19 mouse cellular contexts compared by ENCODE assay signal in the genomic region with DNA sequence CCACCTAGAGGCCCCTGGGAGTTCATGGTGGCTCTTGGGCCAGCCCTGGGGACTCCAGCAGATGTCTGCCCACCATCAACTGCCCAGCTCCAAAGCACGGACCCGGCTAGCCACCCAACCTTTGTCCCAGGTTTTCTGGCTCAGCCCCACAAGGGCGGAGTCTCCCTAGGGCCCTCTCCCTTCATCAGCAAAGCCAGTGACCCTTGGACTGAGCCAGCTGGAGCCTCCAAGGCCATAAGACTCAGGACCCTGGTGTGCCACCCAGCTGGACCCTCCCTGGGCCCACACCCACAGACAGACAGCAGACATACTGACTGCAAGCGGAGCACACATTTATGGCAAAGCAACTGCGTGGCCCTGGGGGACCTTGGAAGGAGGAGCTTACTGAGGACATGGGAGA. TPM values are rescaled to one million over a fixed set of nuclear protein-coding genes. Genes with fewer than 3 reads are reported as not detected.
A peak's percentile ranks its signal among the peaks of the same experiment; 100 is the strongest.
DNase-seq lines count a peak whose midpoint lies in the region; ATAC-seq and TF ChIP-seq lines count a peak whose summit lies in the region.
"Had no signal": no experiment of that assay in that cellular context is flagged by ENCODE, and none has a peak within 500 bp of the region (broad histone marks: within the 10 kb centered on the region; RNA-seq: fewer than 3 reads in every experiment).

No protein-coding gene starts in this region.

- no peak overlapping the region for H3K9ac ChIP-seq in liver, embryonic 11.5 days (ENCODE audit: low read depth, low read length)
- no peak overlapping the region for H3K9ac ChIP-seq in stomach, postnatal 0 days (ENCODE audit: low read length)
- no peak overlapping the region for H3K9ac ChIP-seq in neural tube, embryonic 15.5 days (replicated peaks)
- H3K9ac ChIP-seq: embryonic facial prominence, embryonic 15.5 days; forebrain, embryonic 13.5 days; hindbrain, embryonic 14.5 days; limb, embryonic 12.5 days had no signal

- TF ChIP-seq EP300 in stomach, postnatal 0 days (optimal IDR thresholded peaks at IDR 0.05) = no peak

- WGBS in liver, embryonic 11.5 days = 63% methylated on average over 5 of the region's 5 CpGs
- 75% methylated on average over 5 of the region's 5 CpGs for WGBS in stomach, postnatal 0 days
- WGBS in neural tube, embryonic 15.5 days = 55% methylated on average over 5 of the region's 5 CpGs

- H3K4me1 ChIP-seq in liver, embryonic 11.5 days (replicated peaks; ENCODE audit: control insufficient read depth, insufficient read depth, low read length) = peaks cover 13% of the 10 kb centered on the region
- H3K4me1 ChIP-seq in stomach, postnatal 0 days (replicated peaks; ENCODE audit: control insufficient read depth, insufficient read depth) = no peaks in the 10 kb centered on the region; the same call in 1 of the 2 replicates
- peaks cover 42% of the 10 kb centered on the region for H3K4me1 ChIP-seq in neural tube, embryonic 15.5 days

- peaks cover 100% of the 10 kb centered on the region for H3K27me3 ChIP-seq in liver, embryonic 11.5 days (replicated peaks; ENCODE audit: control insufficient read depth, insufficient read depth, low read length)
- peaks cover 8% of the 10 kb centered on the region for H3K27me3 ChIP-seq in stomach, postnatal 0 days (ENCODE audit: control insufficient read depth, insufficient read depth, low read length)
- peaks cover 99% of the 10 kb centered on the region for H3K27me3 ChIP-seq in neural tube, embryonic 15.5 days (replicated peaks)

- no peak overlapping the region for H3K27ac ChIP-seq in liver, embryonic 11.5 days (ENCODE audit: low read depth, low read length)
- H3K27ac ChIP-seq in stomach, postnatal 0 days (replicated peaks) = no peak overlapping the region
- no peak overlapping the region for H3K27ac ChIP-seq in neural tube, embryonic 15.5 days (replicated peaks)
- H3K27ac ChIP-seq: embryonic facial prominence, embryonic 15.5 days; forebrain, embryonic 13.5 days; gastrocnemius, adult 2 months; heart, adult 2 months; hindbrain, embryonic 14.5 days; limb, embryonic 12.5 days; midbrain, embryonic 10.5 days had no signal

- no peak for DNase-seq in liver, embryonic 11.5 days (ENCODE audit: low spot score)
- DNase-seq in liver = no peak
- DNase-seq in kidney, adult 8-10 months = peak; percentile 87 to 89
- DNase-seq in kidney, postnatal 36 days = peak; percentile 88 to 91
- peak; percentile 69 for DNase-seq in stomach, postnatal 0 days (ENCODE audit: low spot score)
- DNase-seq in urinary bladder, adult 18-20 months (ENCODE audit: low spot score in 2 of 2) = no peak
- DNase-seq in embryo, embryonic 10 days (ENCODE audit: low spot score) = no peak
- DNase-seq: adrenal gland, adult 8-10 months; cerebellum, adult 2 months; gastrocnemius, adult 2 months; heart, adult 2 months had no signal

- no peak overlapping the region for H3K4me3 ChIP-seq in liver, embryonic 11.5 days (ENCODE audit: low read depth, low read length)
- H3K4me3 ChIP-seq in stomach, postnatal 0 days (ENCODE audit: low read depth, low read length) = no peak overlapping the region
- H3K4me3 ChIP-seq in neural tube, embryonic 15.5 days (replicated peaks) = no peak overlapping the region
- H3K4me3 ChIP-seq: embryonic facial prominence, embryonic 15.5 days; forebrain, embryonic 13.5 days; gastrocnemius, adult 2 months; heart, adult 2 months; limb, embryonic 12.5 days; midbrain, embryonic 10.5 days had no signal

- H3K36me3 ChIP-seq in liver, embryonic 11.5 days (ENCODE audit: control insufficient read depth, insufficient read depth, low read length) = no peaks in the 10 kb centered on the region
- H3K36me3 ChIP-seq in stomach, postnatal 0 days (ENCODE audit: control insufficient read depth, insufficient read depth, low read length) = no peaks in the 10 kb centered on the region
- H3K36me3 ChIP-seq in neural tube, embryonic 15.5 days = no peaks in the 10 kb centered on the region
- H3K36me3 ChIP-seq: embryonic facial prominence, embryonic 15.5 days; limb, embryonic 12.5 days; midbrain, embryonic 10.5 days had no signal

- peak overlapping the region; percentile 68 for H3K4me2 ChIP-seq in liver, embryonic 11.5 days
- H3K4me2 ChIP-seq in stomach, postnatal 0 days (replicated peaks; ENCODE audit: low read depth) = no peak overlapping the region; the same call in 1 of the 2 replicates
- no peak overlapping the region for H3K4me2 ChIP-seq in neural tube, embryonic 15.5 days
- H3K4me2 ChIP-seq: embryonic facial prominence, embryonic 15.5 days; forebrain, embryonic 13.5 days; hindbrain, embryonic 14.5 days; limb, embryonic 12.5 days had no signal

- H3K9me3 ChIP-seq in liver, embryonic 11.5 days (ENCODE audit: control insufficient read depth, low read length) = no peaks in the 10 kb centered on the region
- no peaks in the 10 kb centered on the region for H3K9me3 ChIP-seq in stomach, postnatal 0 days (ENCODE audit: control insufficient read depth, low read length)
- H3K9me3 ChIP-seq in neural tube, embryonic 15.5 days (replicated peaks) = no peaks in the 10 kb centered on the region
- H3K9me3 ChIP-seq: embryonic facial prominence, embryonic 15.5 days; forebrain, embryonic 13.5 days; limb, embryonic 12.5 days; midbrain, embryonic 10.5 days had no signal

- no peak for TF ChIP-seq CTCF in stomach, postnatal 0 days (IDR thresholded peaks at IDR 0.05; ENCODE audit: low read depth)

- no peak for ATAC-seq in liver, embryonic 11.5 days (replicated peaks; ENCODE audit: low FRiP score)
- ATAC-seq in stomach, postnatal 0 days (ENCODE audit: low FRiP score, low TSS enrichment) = peak; percentile 16
- ATAC-seq in neural tube, embryonic 15.5 days (ENCODE audit: low FRiP score) = no peak
- ATAC-seq: forebrain, embryonic 13.5 days had no signal

RNA-seq across cellular contexts. Expression of a gene that starts 13.1 kb away (rescaled TPM):
- 0.90 and 1.3 TPM in 2 replicates for polyA plus RNA-seq in liver, embryonic 11.5 days (2014; fragmentation: Nextera tagmentation; extraction: Ambion mirVana)
- polyA plus RNA-seq in stomach, postnatal 0 days (2015; fragmentation: Nextera tagmentation; extraction: Ambion mirVana) = 0.49 and 0.96 TPM in 2 replicates
- polyA plus RNA-seq in neural tube, embryonic 15.5 days (2015; fragmentation: Nextera tagmentation; extraction: Ambion mirVana) = 1.2 and 2.4 TPM in 2 replicates

RNA-seq across cellular contexts. Expression of a gene that starts 23.4 kb away (rescaled TPM):
- 4.1 and 5.3 TPM in 2 replicates for polyA plus RNA-seq in liver, embryonic 11.5 days (2014; fragmentation: Nextera tagmentation; extraction: Ambion mirVana)
- 13.8 and 14.4 TPM in 2 replicates for polyA plus RNA-seq in stomach, postnatal 0 days (2015; fragmentation: Nextera tagmentation; extraction: Ambion mirVana)
- 0.31 and 3.3 TPM in 2 replicates for polyA plus RNA-seq in neural tube, embryonic 15.5 days (2015; fragmentation: Nextera tagmentation; extraction: Ambion mirVana)

RNA-seq across cellular contexts. Expression of a gene that starts 29.9 kb away (rescaled TPM):
- polyA plus RNA-seq in liver, embryonic 11.5 days (2014; fragmentation: Nextera tagmentation; extraction: Ambion mirVana) = not detected in 2 replicates
- 0.52 and 0.87 TPM in 2 replicates for polyA plus RNA-seq in stomach, postnatal 0 days (2015; fragmentation: Nextera tagmentation; extraction: Ambion mirVana)
- polyA plus RNA-seq in neural tube, embryonic 15.5 days (2015; fragmentation: Nextera tagmentation; extraction: Ambion mirVana) = not detected in 2 replicates
- polyA plus RNA-seq: cerebellum, adult 2 months; forebrain, embryonic 13.5 days; heart, adult 2 months; heart, postnatal 0 days; hindbrain, embryonic 14.5 days; limb, embryonic 12.5 days; spleen, adult 2 months had no signal

RNA-seq across cellular contexts. Expression of a gene that starts 49.1 kb away (rescaled TPM):
- 50.0 and 51.1 TPM in 2 replicates for polyA plus RNA-seq in liver, embryonic 11.5 days (2014; fragmentation: Nextera tagmentation; extraction: Ambion mirVana)
- polyA plus RNA-seq in stomach, postnatal 0 days (2015; fragmentation: Nextera tagmentation; extraction: Ambion mirVana) = 51.7 and 55.0 TPM in 2 replicates
- 402 and 456 TPM in 2 replicates for polyA plus RNA-seq in neural tube, embryonic 15.5 days (2015; fragmentation: Nextera tagmentation; extraction: Ambion mirVana)

RNA-seq across cellular contexts. Expression of a gene that starts 56.5 kb away (rescaled TPM):
- polyA plus RNA-seq in liver, embryonic 11.5 days (2014; fragmentation: Nextera tagmentation; extraction: Ambion mirVana) = 8.4 and 8.9 TPM in 2 replicates
- 6.4 and 7.5 TPM in 2 replicates for polyA plus RNA-seq in stomach, postnatal 0 days (2015; fragmentation: Nextera tagmentation; extraction: Ambion mirVana)
- polyA plus RNA-seq in neural tube, embryonic 15.5 days (2015; fragmentation: Nextera tagmentation; extraction: Ambion mirVana) = 13.5 and 13.6 TPM in 2 replicates

Comparison
In these comparisons a context has a peak if more than half of its experiments do, and no peak if none do; other contexts are left out.
1. DNase-seq: peak in kidney, adult 8-10 months (2 of 2), kidney, postnatal 36 days (2 of 2) and stomach, postnatal 0 days (single experiment); none in liver, embryonic 11.5 days (single experiment), liver (single experiment), urinary bladder, adult 18-20 months (0 of 2) and embryo, embryonic 10 days (single experiment).